Mouse (Mus musculus): Measurements from ENCODE around the gene Zfp872.

DNA sequence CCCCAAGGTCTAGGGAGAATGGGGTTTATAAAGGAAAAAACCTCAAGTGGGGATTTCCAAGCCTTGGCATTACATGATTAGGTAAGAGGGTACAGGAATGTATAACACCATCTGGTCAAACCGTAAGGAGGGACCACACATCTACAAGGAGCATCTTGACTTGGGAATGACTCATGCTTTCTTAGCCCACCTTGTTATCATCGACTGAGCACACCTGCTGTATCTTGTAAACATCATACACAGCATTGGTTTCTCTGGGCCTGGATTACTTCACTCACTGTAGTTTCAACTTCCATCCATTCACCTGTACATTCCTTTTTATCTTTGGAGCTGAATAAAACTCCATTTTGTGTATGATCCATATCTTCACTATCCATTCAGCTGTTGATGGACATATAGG lies 56.4 kb downstream of the Zfp872 start:
- TF ChIP-seq CTCF (IDR thresholded peaks at IDR 0.05; ENCODE audit: insufficient read depth, low read length) (no peak), POLR2A (IDR thresholded peaks at IDR 0.05; ENCODE audit: borderline replicate concordance, extremely low read depth, low read depth, low read length) (no peak)
